Mouse (Mus musculus) T-helper 2 cell (primary cell): ENCODE measurements around the gene Hoxc5.

Experiments
- in situ Hi-C: fragments of 300-600 bp; cut with MboI, MseI; formaldehyde crosslinking; loops from one replicate; pipeline ENCODE4 v1.15.1; 2025; ENCODE audit warnings: high pct_unique_total_duplicates

The Hoxc5 gene

DNA sequence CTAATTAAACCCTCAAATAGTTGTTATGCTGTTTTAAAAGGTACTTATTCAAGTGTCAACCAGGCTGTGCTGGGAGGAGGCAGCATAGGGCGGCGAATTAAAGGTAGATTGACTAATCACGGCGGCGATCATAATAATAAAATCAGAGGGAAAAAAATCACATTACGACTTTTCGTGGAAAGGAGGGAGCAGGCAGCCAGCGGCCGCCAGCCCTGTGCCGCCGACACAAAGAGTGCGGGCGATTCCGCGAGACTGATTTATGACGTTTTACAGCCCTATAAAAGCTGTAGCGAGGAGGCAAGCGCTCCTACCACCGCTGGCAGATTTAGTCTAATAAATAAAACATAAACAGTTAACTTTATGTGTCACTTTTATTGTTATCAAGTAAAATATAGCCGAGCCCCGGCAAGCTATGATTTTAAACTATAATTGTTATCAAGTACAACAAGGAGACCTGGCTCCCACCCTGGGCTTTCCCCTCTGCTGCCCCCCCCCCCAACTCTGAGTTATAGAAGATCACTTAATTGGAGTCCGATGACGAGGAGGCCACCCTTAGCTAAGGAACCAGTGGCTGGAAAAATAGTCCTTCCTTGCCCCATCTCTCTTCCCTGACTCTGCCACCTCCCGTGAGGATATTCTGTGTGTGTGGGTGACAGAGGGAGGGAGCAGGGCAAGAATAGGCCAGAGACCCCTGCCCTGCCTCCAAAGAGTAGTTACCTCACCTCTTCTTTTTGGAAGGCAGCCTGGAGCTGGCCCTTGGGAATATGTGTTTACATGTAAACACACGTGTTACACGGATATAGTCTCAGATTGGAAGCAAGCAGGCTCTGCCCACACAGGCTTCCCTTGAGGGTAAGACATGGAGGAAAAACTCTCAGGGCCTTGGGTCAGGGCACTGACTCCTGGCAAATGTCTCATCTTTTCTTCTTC, 65.7 kb downstream of the Hoxc5 start:
- in situ Hi-C loops: no loop called here

DNA sequence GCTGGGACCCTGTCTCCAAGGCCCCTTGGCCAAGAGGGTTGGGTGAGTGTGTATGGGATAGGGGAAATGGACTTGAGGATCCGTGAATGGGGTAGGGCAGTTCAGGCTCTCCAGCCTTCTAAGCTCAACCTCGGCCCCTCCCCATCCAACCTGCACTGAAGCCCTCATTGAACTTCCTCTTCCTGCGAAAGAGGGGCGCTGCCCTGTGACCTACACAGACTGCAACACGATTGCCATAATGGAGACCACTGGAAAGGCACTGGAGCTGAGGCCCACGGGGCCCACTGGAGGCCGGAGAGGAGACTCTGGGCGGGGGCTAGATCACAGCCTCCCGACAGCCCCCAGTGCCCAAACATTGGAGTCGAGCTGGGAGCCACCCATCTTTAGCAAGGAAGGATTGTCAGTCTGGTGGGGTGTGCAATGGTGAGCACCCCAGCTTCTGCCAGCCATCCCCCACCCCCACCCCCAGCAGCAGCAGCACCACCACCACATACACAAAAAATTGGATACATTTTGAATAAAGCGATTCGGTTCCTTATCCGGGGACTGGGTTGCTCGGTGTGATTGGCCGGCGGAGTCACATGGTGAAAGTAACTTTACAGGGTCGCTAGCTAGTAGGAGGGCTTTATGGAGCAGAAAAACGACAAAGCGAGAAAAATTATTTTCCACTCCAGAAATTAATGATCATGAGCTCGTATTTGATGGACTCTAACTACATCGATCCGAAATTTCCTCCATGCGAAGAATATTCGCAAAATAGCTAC, 67.0 kb downstream of the Hoxc5 start:
- in situ Hi-C loops: no loop called here

DNA sequence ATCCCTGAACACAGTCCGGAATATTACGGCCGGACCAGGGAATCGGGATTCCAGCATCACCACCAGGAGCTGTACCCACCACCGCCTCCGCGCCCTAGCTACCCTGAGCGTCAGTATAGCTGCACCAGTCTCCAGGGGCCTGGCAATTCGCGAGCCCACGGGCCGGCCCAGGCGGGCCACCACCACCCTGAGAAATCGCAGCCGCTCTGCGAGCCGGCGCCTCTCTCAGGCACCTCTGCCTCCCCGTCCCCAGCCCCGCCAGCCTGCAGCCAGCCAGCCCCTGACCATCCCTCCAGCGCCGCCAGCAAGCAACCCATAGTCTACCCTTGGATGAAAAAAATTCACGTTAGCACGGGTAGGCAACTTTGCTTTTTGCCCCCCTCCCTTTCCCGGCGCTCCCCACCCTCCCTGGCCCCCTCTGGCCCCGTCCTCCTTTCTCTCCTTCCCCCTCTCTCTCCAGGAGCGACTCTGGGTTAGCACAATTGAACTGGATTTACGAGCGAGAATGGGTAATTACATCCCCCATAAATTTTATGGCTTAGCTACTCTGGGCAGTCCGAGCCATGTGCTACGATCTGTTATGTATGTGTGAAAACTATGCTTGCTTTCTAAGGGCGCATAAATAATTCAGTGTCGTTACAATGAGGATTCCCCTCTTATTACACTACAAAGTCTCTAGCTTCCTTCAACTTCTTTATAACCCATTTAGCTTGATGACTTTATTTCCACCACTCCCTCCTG, 67.7 kb downstream of the Hoxc5 start:
- in situ Hi-C loops: loop anchor here (5.0 kb wide), 1 partner anchor 83 kb away; the partner anchor contains the start of gene Hoxc11

DNA sequence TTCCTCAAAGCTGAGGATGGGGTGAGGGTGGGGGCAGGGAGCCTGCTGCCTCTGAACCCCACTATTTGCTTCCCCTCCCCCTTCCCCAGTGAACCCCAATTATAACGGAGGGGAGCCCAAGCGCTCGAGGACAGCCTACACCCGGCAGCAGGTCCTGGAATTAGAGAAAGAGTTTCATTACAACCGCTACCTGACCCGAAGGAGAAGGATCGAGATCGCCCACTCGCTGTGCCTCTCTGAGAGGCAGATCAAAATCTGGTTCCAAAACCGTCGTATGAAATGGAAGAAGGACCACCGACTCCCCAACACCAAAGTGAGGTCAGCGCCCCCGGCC, 68.3 kb downstream of the Hoxc5 start:
- in situ Hi-C loops: loop anchor here (5.0 kb wide), 1 partner anchor 83 kb away; the partner anchor contains the start of gene Hoxc11

DNA sequence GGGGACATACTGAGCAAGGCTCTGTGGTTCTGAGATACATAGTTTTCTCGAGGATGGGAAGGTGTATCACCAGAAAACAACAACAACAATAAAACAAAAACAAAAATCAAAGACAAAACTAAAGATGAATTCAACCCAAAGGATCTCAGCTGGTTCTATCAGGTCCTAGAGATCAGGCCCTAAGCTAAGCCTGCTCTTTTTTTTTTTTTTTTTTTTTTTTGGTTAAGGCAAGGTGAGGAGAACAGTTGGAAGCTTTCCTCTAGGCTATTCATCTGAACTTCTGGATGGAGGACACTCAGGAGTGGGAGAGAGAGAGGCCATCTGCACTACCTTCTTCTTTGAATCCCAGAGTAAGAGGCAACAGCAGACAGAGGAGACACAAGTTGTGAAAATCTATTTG, 70.3 kb downstream of the Hoxc5 start:
- in situ Hi-C loops: loop anchor here (5.0 kb wide), 1 partner anchor 85 kb away; the partner anchor contains the start of gene Hoxc11

DNA sequence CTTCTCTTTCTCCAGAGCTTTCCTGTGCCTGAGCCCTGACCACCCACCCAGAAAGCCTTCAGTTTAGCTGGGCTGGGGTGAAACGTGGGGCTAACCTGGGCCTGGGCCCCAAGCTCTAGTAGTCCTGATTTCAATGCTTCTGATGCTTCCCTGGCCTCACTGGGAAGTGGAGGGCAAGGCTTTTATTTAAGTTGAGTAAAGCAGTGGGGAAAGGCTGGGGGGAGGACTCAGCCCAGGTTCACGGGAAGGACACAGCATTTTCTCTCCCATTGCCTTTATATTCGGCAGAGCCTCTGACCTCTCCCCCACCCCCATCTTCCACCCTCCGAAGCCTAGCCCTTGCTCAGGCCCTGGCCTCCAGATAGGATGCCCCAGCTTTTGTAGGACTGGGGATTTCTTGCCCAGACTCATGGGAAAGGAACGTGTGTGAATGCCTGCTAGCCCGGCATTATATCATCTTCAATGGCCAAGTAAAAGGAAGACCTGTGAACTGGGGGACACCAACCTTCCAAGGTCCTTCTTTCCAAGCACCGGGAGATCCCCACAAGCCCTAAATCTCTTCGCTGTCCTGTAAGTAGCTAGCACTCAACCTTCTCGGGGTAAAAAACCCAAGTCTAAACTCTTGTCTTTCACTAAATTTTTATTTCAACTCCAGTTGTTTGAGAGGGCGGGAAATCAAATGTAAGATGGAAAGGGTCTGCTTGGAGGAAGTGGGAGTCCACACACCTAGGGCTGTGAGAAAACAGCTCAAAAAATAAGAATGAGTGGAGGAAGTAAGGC, 71.6 kb downstream of the Hoxc5 start:
- in situ Hi-C loops: loop anchor here (5.0 kb wide), 1 partner anchor 87 kb away; the partner anchor contains the start of gene Hoxc11

DNA sequence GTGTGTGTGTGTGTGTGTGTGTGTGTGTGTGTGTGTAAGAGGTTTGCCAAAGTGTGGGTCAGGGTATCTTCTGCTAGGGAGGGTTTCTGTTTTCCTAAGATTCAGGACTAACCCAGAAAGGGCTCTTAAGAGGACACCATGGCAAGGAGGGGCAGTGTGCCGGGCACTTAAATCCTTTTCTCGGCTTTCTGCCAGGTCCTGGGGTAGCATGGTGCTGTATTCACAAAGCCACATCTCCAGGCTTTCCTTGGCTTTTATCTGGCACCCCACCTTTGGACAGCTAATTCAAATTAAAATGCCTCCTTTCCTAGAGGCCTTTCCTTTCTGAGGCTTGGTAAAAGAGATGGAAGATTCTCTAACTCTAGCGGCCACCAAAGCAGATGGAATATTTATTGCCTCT, 72.4 kb downstream of the Hoxc5 start:
- in situ Hi-C loops: loop anchor here (5.0 kb wide), 1 partner anchor 87 kb away; the partner anchor contains the start of gene Hoxc11

DNA sequence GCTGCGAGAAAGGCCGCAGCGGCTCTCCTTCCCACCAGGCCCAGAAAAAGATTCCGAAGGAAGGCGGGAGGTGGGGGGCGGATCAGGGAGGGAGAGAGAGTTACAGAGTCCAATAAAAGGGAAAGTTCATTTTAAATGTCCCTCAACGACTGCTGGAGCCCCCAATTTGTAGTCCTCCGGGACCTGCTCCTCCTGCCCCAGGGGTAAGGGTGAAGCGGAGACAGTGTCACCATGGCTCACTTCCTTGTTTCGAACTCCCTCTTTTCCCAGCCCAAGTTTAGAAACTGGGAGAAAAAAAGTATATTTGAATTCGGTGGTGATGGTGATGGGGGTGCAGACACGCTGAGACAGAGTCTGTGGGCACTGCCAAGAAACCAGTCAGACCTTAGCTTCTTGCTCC, 73.4 kb downstream of the Hoxc5 start:
- in situ Hi-C loops: no loop called here

DNA sequence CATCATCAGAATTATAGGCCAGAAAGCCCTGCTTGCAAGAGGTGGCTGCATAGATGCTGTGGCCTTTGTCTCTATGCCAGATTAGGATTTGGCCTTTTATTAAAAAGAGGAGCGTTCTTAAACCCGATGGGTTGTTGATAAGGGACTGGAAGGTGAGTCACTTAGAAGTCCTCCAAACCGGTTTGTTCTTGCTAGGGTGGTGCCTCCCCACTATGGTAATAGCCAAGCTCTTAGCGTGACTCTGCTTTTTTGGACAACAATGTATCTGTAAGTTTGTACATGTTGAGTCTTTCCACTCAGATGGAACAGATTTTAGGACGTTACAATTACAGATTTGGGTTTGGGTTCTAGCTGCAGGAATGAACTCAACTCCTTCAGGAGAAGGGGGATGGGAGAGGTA, 74.4 kb downstream of the Hoxc5 start:
- in situ Hi-C loops: no loop called here

DNA sequence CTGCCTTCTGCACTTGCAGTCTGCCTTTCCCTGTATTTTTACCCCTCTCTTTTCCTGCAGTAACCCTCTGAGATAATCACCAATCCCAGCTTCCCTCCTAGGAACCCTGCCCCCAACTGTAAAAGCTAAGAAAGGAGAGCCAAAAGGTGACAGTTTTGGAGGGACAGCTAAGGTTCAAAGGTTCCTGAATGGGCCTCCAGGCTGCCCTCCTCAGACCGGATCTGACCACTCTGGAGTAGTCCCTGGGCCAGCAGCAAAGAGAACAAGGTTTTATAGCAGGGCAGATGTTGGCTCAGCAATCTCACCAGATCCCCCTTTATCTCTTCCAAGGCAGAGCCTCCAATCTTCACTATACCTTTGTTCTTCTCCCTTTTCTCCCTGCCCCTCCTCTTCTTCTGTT, 75.0 kb downstream of the Hoxc5 start:
- in situ Hi-C loops: no loop called here

DNA sequence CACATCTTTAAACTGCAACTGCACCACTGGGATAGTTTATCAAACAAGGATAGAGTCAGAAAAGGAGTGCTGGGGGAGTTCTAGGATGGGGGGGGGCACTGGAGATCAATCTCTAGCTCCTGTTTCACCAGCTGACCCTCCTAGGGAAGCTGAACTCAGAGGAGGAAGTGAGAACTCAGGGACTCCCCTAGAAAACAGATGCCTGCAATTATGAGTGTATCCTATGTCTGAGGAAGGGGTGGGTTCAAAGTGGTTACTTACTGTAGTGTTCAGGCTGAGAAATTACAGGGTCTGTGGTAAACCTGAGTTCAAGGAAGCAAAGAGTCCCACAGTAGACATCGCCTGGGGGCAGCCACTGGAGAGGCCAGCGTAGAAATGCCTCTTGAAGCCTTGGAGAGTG, 84.4 kb downstream of the Hoxc5 start:
- in situ Hi-C loops: no loop called here

DNA sequence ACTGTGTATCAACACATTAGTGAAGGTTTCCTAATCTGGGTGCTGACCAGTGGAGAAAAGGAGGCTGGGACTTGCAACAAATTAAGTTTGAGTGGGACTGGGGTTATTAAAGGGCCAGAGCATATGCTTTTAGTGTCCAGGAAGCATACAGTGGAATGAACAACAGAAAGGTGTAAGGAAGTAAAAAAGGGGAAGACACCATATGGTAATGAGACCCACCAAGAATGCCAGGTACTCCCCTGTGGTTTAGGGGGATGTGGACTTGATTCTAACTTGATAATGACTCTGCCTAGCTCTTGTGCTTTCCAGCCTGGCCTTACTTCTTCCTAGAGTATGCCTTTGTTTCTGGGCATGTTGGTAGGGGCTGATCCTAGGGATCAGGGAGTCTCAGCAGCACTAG, 86.0 kb downstream of the Hoxc5 start:
- in situ Hi-C loops: no loop called here

DNA sequence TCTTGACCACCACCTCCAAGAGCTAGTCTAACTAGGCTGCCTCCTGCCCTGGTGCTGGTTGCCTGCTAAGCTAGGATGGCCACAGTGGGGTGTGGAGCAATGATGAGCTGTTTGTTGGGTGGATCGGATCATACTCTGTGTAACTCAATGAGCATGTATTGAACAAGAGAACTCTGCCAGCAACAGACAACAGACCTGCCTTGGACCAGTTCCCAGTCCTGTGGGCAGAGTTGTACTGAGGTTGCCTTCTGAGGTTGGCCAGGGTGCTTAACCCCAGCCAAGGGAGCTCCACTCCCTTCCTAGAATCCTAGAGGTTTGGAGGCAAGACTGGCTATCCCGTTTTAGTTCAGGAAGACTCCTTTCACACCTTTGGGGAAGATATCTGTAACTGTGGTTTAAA, 89.2 kb downstream of the Hoxc5 start:
- in situ Hi-C loops: no loop called here

DNA sequence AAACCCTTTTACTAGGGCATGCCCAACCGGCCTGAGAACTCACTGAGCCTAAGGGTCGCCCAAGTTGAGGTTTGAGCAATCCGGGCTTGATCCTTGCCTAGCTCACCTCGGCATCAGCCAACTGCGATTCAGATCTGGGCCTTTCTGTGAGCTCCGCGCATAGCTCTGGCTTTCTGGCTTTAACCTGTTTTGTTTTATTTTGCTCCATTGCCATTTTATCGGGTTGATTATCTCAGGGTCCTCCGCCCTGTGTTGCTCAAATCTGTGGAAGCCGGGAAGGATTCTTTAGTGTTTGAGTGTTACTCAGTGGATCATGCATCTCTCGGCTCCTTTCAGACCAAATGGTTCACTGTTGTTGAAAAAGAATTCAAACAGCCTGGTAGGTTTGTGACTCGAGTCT, 91.5 kb downstream of the Hoxc5 start:
- in situ Hi-C loops: no loop called here

DNA sequence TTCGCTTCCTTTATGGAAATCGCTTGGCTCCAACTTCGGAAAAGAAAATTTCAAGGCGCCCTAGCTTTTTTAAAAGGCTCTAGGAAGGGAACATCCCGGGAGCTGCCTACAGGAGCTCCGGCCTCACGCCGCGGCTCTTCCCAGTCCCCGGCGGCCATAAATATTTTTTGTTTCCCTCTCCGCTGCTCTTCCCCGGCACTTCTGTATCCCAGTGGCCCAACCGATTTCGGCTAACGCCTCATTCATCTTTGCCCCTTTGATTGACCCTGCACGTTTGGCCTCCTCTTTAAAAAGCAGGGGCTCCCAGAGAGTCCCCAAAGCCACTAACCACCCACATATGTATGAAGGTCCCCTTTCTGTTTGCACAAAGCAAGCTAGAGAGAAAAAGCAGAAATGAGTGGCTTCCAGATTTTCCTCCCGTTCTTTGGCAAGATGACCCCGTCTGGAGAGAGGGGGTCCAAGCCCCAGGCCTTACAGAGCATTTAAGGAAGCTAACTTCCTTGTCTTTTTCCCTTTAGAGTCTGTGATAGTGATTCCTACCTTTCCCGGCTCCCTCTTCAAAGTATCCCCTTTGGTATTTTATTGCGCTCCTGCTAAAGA, 92.2 kb downstream of the Hoxc5 start:
- in situ Hi-C loops: no loop called here

DNA sequence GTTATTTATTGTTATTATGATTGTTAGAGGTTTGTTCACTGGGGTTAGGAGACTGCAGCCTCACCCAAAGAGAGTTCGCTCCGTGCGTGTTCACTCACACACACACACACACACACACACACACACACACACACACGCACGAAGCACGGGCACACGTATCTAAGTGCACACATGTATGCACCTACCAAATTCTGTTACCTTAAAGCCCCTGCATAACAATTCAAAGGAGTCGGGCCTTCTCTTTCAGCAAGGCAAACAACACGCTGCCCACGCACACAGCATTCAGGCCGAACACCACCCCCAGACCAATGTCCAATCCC, 92.7 kb downstream of the Hoxc5 start:
- in situ Hi-C loops: loop anchor here (5.0 kb wide), 1 partner anchor 33 kb away; no protein-coding TSS in a partner anchor

DNA sequence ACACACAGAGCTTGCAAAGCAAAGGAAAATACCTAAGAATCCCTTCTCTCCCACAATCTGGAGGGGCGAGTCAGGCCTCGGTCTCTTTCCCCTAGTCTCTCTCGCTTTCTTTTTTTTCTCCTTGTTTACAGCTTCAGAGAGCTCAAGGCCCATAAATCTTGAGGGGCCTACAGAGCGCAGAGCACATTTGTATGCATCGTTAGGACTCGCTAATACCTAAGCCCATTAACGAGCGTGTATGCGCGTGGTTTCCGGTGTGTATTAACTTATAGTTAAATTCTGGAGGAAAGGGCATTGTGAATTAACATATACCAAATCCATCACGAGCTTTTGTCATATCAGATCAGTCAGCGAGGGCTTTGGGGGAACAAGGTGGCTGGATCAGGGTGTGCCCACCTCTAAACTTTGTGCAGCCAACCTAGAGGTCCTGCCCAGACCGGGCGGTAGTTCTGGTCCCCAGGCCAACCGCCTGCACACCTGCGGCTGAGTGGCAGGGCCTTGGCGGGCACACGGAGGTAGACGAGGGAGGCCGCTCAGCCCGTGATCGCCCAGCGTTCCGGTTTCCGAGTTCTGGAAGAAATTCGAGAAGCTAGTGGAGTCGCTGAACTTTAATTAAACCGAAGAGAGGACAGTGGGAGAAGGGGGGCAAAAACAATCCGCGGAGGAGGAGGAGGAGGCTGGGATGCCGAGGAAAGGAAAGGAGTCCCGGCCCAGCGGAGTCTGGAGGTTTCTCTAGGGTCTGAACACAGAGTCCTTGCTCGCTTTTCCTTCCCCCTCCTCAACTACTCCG, 93.3 kb downstream of the Hoxc5 start:
- in situ Hi-C loops: loop anchor here (5.0 kb wide), 1 partner anchor 33 kb away; no protein-coding TSS in a partner anchor

DNA sequence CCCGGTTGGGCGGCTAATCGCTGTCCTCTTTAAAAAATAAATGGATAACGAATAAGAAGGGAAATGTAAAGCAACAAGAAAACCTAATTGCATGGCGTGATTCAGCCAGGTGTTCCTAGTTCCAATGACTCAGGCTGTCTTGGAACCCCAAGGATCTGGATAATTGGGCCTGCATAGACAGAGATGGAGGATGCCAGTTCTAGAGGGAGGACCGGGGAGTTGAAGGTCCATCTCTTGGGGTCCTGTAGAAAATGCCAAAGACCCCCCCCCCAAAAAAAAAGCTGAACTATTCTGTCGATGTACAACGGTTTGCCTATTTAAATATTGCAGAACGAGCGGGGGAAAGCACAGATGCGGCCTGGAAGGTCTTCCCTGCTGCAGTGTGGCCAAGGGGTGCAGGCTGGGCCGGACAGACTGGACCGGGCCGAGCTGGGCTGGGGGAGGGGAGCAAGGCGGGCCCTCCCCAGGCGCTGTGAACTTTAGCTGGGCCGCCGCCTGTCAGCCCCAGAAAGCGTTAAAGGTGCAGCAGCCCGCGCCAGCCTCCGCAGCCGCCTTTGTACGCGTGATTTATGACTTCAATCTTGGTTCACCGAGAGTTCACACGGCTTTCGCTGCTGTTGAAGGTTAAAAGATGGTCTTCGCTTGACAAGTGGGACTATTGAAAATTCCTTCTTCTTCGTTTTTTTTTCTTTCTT, 94.0 kb downstream of the Hoxc5 start:
- in situ Hi-C loops: loop anchor here (5.0 kb wide), 1 partner anchor 34 kb away; no protein-coding TSS in a partner anchor

DNA sequence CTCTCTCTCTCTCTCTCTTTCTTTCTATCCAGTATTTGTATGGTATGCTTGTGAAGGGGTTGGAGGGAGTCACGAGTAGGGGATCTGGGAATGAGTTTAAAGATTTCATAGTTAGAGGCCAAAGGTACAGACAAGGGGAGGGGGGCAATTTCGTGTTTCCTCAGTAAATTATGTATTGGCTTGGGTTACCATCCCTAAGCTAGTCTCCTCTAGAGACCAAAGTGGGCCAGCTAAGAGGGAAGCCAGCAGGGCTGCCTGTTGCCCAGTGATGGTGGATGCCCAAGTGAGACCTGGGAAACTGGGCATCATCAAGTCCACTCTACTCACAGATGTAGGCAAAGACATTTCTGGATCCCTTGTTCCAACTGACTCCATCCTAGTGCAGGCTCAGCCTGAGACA, 94.7 kb downstream of the Hoxc5 start:
- in situ Hi-C loops: loop anchor here (5.0 kb wide), 1 partner anchor 35 kb away; no protein-coding TSS in a partner anchor
